10 mouse cellular contexts compared by ENCODE assay signal in the genomic region with DNA sequence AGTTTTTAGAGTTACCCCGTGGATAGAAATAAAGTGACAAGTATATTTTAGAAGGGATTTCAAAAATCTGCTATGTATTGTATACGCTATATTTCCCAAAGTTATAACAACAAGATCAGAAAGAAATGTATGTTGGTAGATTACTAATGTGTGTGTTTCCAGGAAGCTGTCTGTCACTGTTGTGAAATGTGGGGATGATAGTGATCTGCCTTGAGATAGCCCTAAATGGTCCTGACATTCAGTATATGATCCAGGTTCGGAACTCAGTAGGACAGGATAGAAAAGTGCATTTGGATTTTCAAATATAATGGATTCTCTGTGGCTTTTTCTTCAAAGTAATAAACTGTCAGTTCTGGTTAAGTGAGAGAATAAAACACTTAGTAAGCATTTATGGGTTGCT. TPM values are rescaled to one million over a fixed set of nuclear protein-coding genes. Genes with fewer than 3 reads are reported as not detected.
DNase-seq lines count a peak whose midpoint lies in the region; ATAC-seq and TF ChIP-seq lines count a peak whose summit lies in the region.
"Had no signal": no experiment of that assay in that cellular context is flagged by ENCODE, and none has a peak within 500 bp of the region (broad histone marks: within the 10 kb centered on the region; RNA-seq: fewer than 3 reads in every experiment).

No protein-coding gene starts in this region.

- TF ChIP-seq POLR2A in spleen, adult 2 months (IDR thresholded peaks at IDR 0.05; ENCODE audit: low read depth, low read length): no peak

- 55% methylated on average over 3 of the region's 3 CpGs for WGBS in heart, embryonic 13.5 days
- 57% methylated on average over 3 of the region's 3 CpGs for WGBS in spleen, adult 2 months
- 43% methylated on average over 3 of the region's 3 CpGs for WGBS in liver, embryonic 13.5 days (ENCODE audit: insufficient replicate concordance)

- no peak for ATAC-seq in heart, embryonic 13.5 days (ENCODE audit: extremely low read depth, insufficient number of reproducible peaks, low FRiP score, low TSS enrichment)
- ATAC-seq in liver, embryonic 13.5 days (ENCODE audit: low read depth): no peak

- H3K9ac ChIP-seq in heart, embryonic 13.5 days: no peak overlapping the region
- H3K9ac ChIP-seq in liver, embryonic 13.5 days: peak overlapping the region; percentile 82; the same call in 1 of the 2 replicates

- peak overlapping the region; percentile 70 for H3K4me2 ChIP-seq in heart, embryonic 13.5 days
- H3K4me2 ChIP-seq in liver, embryonic 13.5 days: peak overlapping the region; percentile 62

- no peak for DNase-seq in heart, adult 11 months
- DNase-seq in spleen, adult 2 months (ENCODE audit: low read depth in 1 of 2, low spot score in 2 of 2): no peak
- no peak for DNase-seq in spleen, postnatal 36 days (ENCODE audit: low spot score in 2 of 2)
- no peak for DNase-seq in liver, embryonic 13.5 days
- no peak for DNase-seq in adrenal gland, adult (ENCODE audit: inconsistent age in 2 of 2, low spot score in 1 of 2)
- no peak for DNase-seq in layer of hippocampus, adult 18-20 months (ENCODE audit: low spot score in 2 of 2)
- no peak for DNase-seq in ovary, adult 18-20 months (ENCODE audit: low spot score)
- DNase-seq: kidney, adult 11 months had no signal

- H3K27ac ChIP-seq in heart, embryonic 13.5 days (replicated peaks): no peak overlapping the region
- H3K27ac ChIP-seq in spleen, adult 2 months (ENCODE audit: insufficient read depth, low read length): no peak overlapping the region
- H3K27ac ChIP-seq in liver, embryonic 13.5 days: no peak overlapping the region
- H3K27ac ChIP-seq: limb, embryonic 13.5 days had no signal

- no peaks in the 10 kb centered on the region for H3K36me3 ChIP-seq in heart, embryonic 13.5 days
- H3K36me3 ChIP-seq in spleen, adult 2 months (ENCODE audit: control insufficient read depth, insufficient read depth, low read length): no peaks in the 10 kb centered on the region
- H3K36me3 ChIP-seq in liver, embryonic 13.5 days: no peaks in the 10 kb centered on the region
- H3K36me3 ChIP-seq: limb, embryonic 13.5 days had no signal

- H3K4me3 ChIP-seq in heart, embryonic 13.5 days: peak overlapping the region; percentile 68
- peak overlapping the region; percentile 8; the same call in 1 of the 2 replicates for H3K4me3 ChIP-seq in spleen, adult 2 months (ENCODE audit: extremely low read depth, insufficient read depth, insufficient read length)
- peak overlapping the region; percentile 73 for H3K4me3 ChIP-seq in liver, embryonic 13.5 days (replicated peaks)

- TF ChIP-seq CTCF in spleen, adult 2 months (IDR thresholded peaks at IDR 0.05; ENCODE audit: extremely low read depth, insufficient read depth, insufficient read length, insufficient replicate concordance): no peak

- H3K4me1 ChIP-seq in heart, embryonic 13.5 days: no peaks in the 10 kb centered on the region
- H3K4me1 ChIP-seq in spleen, adult 2 months (ENCODE audit: control insufficient read depth, insufficient read depth, insufficient read length): no peaks in the 10 kb centered on the region; the same call in none of the 2 replicates
- peaks cover 9% of the 10 kb centered on the region for H3K4me1 ChIP-seq in liver, embryonic 13.5 days (replicated peaks)
- H3K4me1 ChIP-seq: limb, embryonic 13.5 days had no signal

- H3K9me3 ChIP-seq in heart, embryonic 13.5 days: no peaks in the 10 kb centered on the region
- H3K9me3 ChIP-seq in liver, embryonic 13.5 days (replicated peaks): no peaks in the 10 kb centered on the region
- H3K9me3 ChIP-seq: limb, embryonic 13.5 days had no signal

- H3K27me3 ChIP-seq in heart, embryonic 13.5 days (replicated peaks): no peaks in the 10 kb centered on the region
- no peaks in the 10 kb centered on the region for H3K27me3 ChIP-seq in spleen, adult 2 months (ENCODE audit: control insufficient read depth, insufficient read depth, low read length)
- H3K27me3 ChIP-seq in liver, embryonic 13.5 days: no peaks in the 10 kb centered on the region
- H3K27me3 ChIP-seq: limb, embryonic 13.5 days had no signal

RNA-seq across cellular contexts. Expression of a gene that starts 1.7 kb away (rescaled TPM):
- polyA plus RNA-seq in heart, embryonic 13.5 days (2015; fragmentation: Nextera tagmentation; extraction: Ambion mirVana): 7.3 and 8.8 TPM in 2 replicates
- polyA plus RNA-seq in spleen, adult 2 months (2012; rRNA removed): 4.3 and 6.9 TPM in 2 replicates
- 5.1 and 6.2 TPM in 2 replicates for polyA plus RNA-seq in liver, embryonic 13.5 days (2015; fragmentation: Nextera tagmentation; extraction: Ambion mirVana)
- 10 to 100 TPM; 22.5 to 22.7 TPM for total RNA-seq in layer of hippocampus, adult 18-20 months (2021)

Comparison
In these comparisons a context has a peak if more than half of its experiments do, and no peak if none do; other contexts are left out.
1. H3K4me3 ChIP-seq: peak in every context shown above with its lines; median percentile 73 in liver, embryonic 13.5 days; 68 in heart, embryonic 13.5 days; 8 in spleen, adult 2 months.